Mouse (Mus musculus): ENCODE data around the gene Grip2. TPM values are rescaled to one million over a fixed set of nuclear protein-coding genes. Genes with fewer than 3 reads are reported as not detected.

The Grip2 gene
- 1.4 and 1.9 TPM in 2 replicates for polyA plus RNA-seq (2016; fragmentation: Nextera tagmentation; extraction: Ambion mirVana)

- no peak for ATAC-seq (ENCODE audit: low FRiP score)
Observed at GRCm38 (mm10) chr6:91827016-91827570, at the start of gene Grip2. TSS of gene Grip2 (minus strand) at chr6:91827250.

GRCm38 (mm10) chr6:91872781-91873180 is 45.7 kb upstream of the Grip2 start:
- WGBS, result 69% methylated on average over 2 of the region's 2 CpGs
- ATAC-seq (ENCODE audit: low FRiP score), result no peak
- Histone ChIP-seq H3K9ac (no peak overlapping the region), H3K36me3 (replicated peaks) (no peaks in the 10 kb centered on the region), H3K4me3 (replicated peaks) (no peak overlapping the region), H3K9me3 (no peaks in the 10 kb centered on the region), H3K27me3 (peaks cover 24% of the 10 kb centered on the region; the same call in 1 of the 2 replicates), H3K4me1 (peaks cover 3% of the 10 kb centered on the region; the same call in 1 of the 2 replicates), H3K4me2 (no peak overlapping the region), H3K27ac (no peak overlapping the region)

More at GRCm38 (mm10) chr6:91827016-91827570, at the start of gene Grip2:
- Histone ChIP-seq H3K4me2 (no peak within 1 kb of the TSS), H3K27me3 (no peaks in the 10 kb centered on the region), H3K27ac (no peak within 1 kb of the TSS), H3K9ac (no peak within 1 kb of the TSS), H3K9me3 (no peaks in the 10 kb centered on the region), H3K36me3 (replicated peaks) (no peaks in the 10 kb centered on the region), H3K4me3 (replicated peaks) (no peak within 1 kb of the TSS), H3K4me1 (no peaks in the 10 kb centered on the region)
- WGBS, result 63% methylated on average over 6 of the region's 11 CpGs

- WGBS, result 86% methylated on average over 5 of the region's 5 CpGs
- no peak for ATAC-seq (ENCODE audit: low FRiP score)
- Histone ChIP-seq H3K36me3 (replicated peaks) (no peaks in the 10 kb centered on the region), H3K27ac (no peak overlapping the region), H3K9ac (no peak overlapping the region), H3K4me2 (no peak overlapping the region), H3K4me3 (replicated peaks) (no peak overlapping the region), H3K9me3 (no peaks in the 10 kb centered on the region), H3K27me3 (peaks cover 21% of the 10 kb centered on the region; the same call in 1 of the 2 replicates), H3K4me1 (no peaks in the 10 kb centered on the region)
Observed at GRCm38 (mm10) chr6:91868091-91868490, 41.0 kb upstream of the Grip2 start.

GRCm38 (mm10) chr6:91865601-91866000 is 38.6 kb upstream of the Grip2 start:
- H3K4me1 ChIP-seq, result no peaks in the 10 kb centered on the region
- H3K4me2 ChIP-seq, result no peak overlapping the region
- no peak overlapping the region for H3K27ac ChIP-seq
- H3K9me3 ChIP-seq, result no peaks in the 10 kb centered on the region
- no peak overlapping the region for H3K9ac ChIP-seq
- H3K36me3 ChIP-seq (replicated peaks), result no peaks in the 10 kb centered on the region
- ATAC-seq (ENCODE audit: low FRiP score), result no peak
- peaks cover 2% of the 10 kb centered on the region; the same call in 1 of the 2 replicates for H3K27me3 ChIP-seq
- H3K4me3 ChIP-seq (replicated peaks), result no peak overlapping the region
- WGBS, result 83% methylated on average over 11 of the region's 11 CpGs

- H3K36me3 ChIP-seq (replicated peaks), result no peaks in the 10 kb centered on the region
- no peak overlapping the region for H3K4me3 ChIP-seq (replicated peaks)
- H3K27ac ChIP-seq, result no peak overlapping the region
- no peak overlapping the region for H3K4me2 ChIP-seq
- no peaks in the 10 kb centered on the region for H3K27me3 ChIP-seq
- ATAC-seq (ENCODE audit: low FRiP score), result no peak
- no peaks in the 10 kb centered on the region for H3K4me1 ChIP-seq
- no peaks in the 10 kb centered on the region for H3K9me3 ChIP-seq
- H3K9ac ChIP-seq, result no peak overlapping the region
- 81% methylated on average over 5 of the region's 5 CpGs for WGBS
Observed at GRCm38 (mm10) chr6:91864595-91864994, 37.5 kb upstream of the Grip2 start.

GRCm38 (mm10) chr6:91862848-91863247 is 35.8 kb upstream of the Grip2 start:
- H3K9me3 ChIP-seq, result no peaks in the 10 kb centered on the region
- H3K9ac ChIP-seq, result no peak overlapping the region
- ATAC-seq (ENCODE audit: low FRiP score), result no peak
- H3K4me3 ChIP-seq (replicated peaks), result no peak overlapping the region
- H3K4me2 ChIP-seq, result no peak overlapping the region
- H3K27me3 ChIP-seq, result no peaks in the 10 kb centered on the region
- no peaks in the 10 kb centered on the region for H3K36me3 ChIP-seq (replicated peaks)
- no peaks in the 10 kb centered on the region for H3K4me1 ChIP-seq
- no peak overlapping the region for H3K27ac ChIP-seq

GRCm38 (mm10) chr6:91858339-91858738 is 31.3 kb upstream of the Grip2 start:
- no peak overlapping the region for H3K27ac ChIP-seq
- ATAC-seq (ENCODE audit: low FRiP score), result no peak
- WGBS, result 75% methylated on average over 5 of the region's 5 CpGs
- no peak overlapping the region for H3K4me3 ChIP-seq (replicated peaks)
- H3K36me3 ChIP-seq (replicated peaks), result no peaks in the 10 kb centered on the region
- no peak overlapping the region for H3K9ac ChIP-seq
- no peak overlapping the region for H3K4me2 ChIP-seq
- no peaks in the 10 kb centered on the region for H3K4me1 ChIP-seq
- no peaks in the 10 kb centered on the region for H3K9me3 ChIP-seq
- no peaks in the 10 kb centered on the region; the same call in 1 of the 2 replicates for H3K27me3 ChIP-seq

GRCm38 (mm10) chr6:91852550-91852949 is 25.5 kb upstream of the Grip2 start:
- Histone ChIP-seq H3K9ac (no peak overlapping the region), H3K4me1 (no peaks in the 10 kb centered on the region), H3K9me3 (no peaks in the 10 kb centered on the region), H3K27me3 (no peaks in the 10 kb centered on the region; the same call in 1 of the 2 replicates), H3K4me3 (replicated peaks) (no peak overlapping the region), H3K36me3 (replicated peaks) (no peaks in the 10 kb centered on the region), H3K27ac (no peak overlapping the region), H3K4me2 (no peak overlapping the region)
- ATAC-seq (ENCODE audit: low FRiP score), result peak; percentile 69; the same call in 1 of the 2 replicates
- 7% methylated on average over 2 of the region's 2 CpGs for WGBS

GRCm38 (mm10) chr6:91843628-91844153 is 16.6 kb upstream of the Grip2 start:
- Histone ChIP-seq H3K9ac (peak overlapping the region; percentile 66), H3K4me2 (peak overlapping the region; percentile 89), H3K4me1 (peaks cover 30% of the 10 kb centered on the region), H3K9me3 (no peaks in the 10 kb centered on the region), H3K4me3 (replicated peaks) (peak overlapping the region; percentile 61), H3K36me3 (replicated peaks) (no peaks in the 10 kb centered on the region), H3K27ac (no peak overlapping the region), H3K27me3 (peaks cover 71% of the 10 kb centered on the region)
- WGBS, result 4% methylated on average over 59 of the region's 69 CpGs
- ATAC-seq (ENCODE audit: low FRiP score), result peak; percentile 45; the same call in 1 of the 2 replicates

GRCm38 (mm10) chr6:91842897-91843627 is 16.0 kb upstream of the Grip2 start:
- H3K9me3 ChIP-seq, result no peaks in the 10 kb centered on the region
- H3K4me1 ChIP-seq, result peaks cover 35% of the 10 kb centered on the region
- H3K36me3 ChIP-seq (replicated peaks), result no peaks in the 10 kb centered on the region
- H3K27ac ChIP-seq, result no peak overlapping the region
- 4% methylated on average over 46 of the region's 46 CpGs for WGBS
- H3K27me3 ChIP-seq, result peaks cover 71% of the 10 kb centered on the region
- peak overlapping the region; percentile 89 for H3K4me2 ChIP-seq
- peak overlapping the region; percentile 61 for H3K4me3 ChIP-seq (replicated peaks)
- H3K9ac ChIP-seq, result peak overlapping the region; percentile 66
- peak; percentile 28; the same call in 1 of the 2 replicates for ATAC-seq (ENCODE audit: low FRiP score)

GRCm38 (mm10) chr6:91839010-91839871 is 12.2 kb upstream of the Grip2 start:
- whole genome bisulfite sequencing, result 2% methylated on average over 23 of the region's 23 CpGs
- Histone ChIP-seq H3K4me1 (peaks cover 37% of the 10 kb centered on the region), H3K36me3 (replicated peaks) (no peaks in the 10 kb centered on the region), H3K9ac (0 out of 2 replicates have a peak overlapping the region, but pooled peaks have one; percentile 44), H3K9me3 (no peaks in the 10 kb centered on the region), H3K27me3 (peaks cover 44% of the 10 kb centered on the region), H3K27ac (peak overlapping the region; percentile 87), H3K4me3 (replicated peaks) (peak overlapping the region; percentile 32), H3K4me2 (peak overlapping the region; percentile 54)
- ATAC-seq (ENCODE audit: low FRiP score), result peak; percentile 78
